ENCODE assay signal across 9 mouse cellular contexts in the genomic region with DNA sequence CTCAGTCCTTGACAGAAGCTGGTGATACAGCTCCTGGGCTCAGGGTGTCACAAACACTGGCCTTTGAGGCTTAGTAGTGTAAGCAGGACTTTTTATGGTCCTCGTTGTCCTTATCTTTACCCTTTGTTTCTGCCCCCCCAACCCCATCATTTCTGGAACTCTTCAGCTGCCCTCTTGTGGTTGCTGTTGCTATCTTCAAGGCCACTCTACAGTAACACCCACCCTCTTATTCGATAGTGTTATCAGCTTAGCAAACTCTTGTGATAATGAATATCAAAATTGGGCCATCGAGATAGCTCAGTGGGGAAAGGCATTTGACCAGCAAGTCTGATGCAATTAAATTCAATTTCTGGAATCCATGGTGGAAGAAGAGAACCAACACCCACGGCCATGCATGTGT. TPM values are rescaled to one million over a fixed set of nuclear protein-coding genes. Genes with fewer than 3 reads are reported as not detected.
A peak's percentile ranks its signal among the peaks of the same experiment; 100 is the strongest.
DNase-seq lines count a peak whose midpoint lies in the region; ATAC-seq and TF ChIP-seq lines count a peak whose summit lies in the region.
"Had no signal": no experiment of that assay in that cellular context is flagged by ENCODE, and none has a peak within 500 bp of the region (broad histone marks: within the 10 kb centered on the region; RNA-seq: fewer than 3 reads in every experiment).

No protein-coding gene starts in this region.

- intact Hi-C loops in left cerebral cortex, adult 2 months (cut with DNase I): loop anchor here (1.0 kb wide), 1 partner anchor 117 kb away; a partner anchor contains a TSS
- intact Hi-C loops in left cerebral cortex, postnatal 36 days (cut with DNase I): no loop called here

- TF ChIP-seq CTCF in left cerebral cortex, adult 2 months (IDR thresholded peaks at IDR 0.05): peak; percentile 44

- H3K4me3 ChIP-seq in left cerebral cortex, adult 2 months: no peak overlapping the region
- H3K4me3 ChIP-seq: heart, embryonic 13.5 days; neural tube, embryonic 13.5 days had no signal

- peak; percentile 20; the same call in 1 of the 2 replicates for ATAC-seq in cerebellum, adult (ENCODE audit: insufficient number of reproducible peaks, low FRiP score, low TSS enrichment)
- no peak for ATAC-seq in granulocyte monocyte progenitor cell, adult 5-6 weeks (replicated peaks; ENCODE audit: poor library complexity, severe bottlenecking)

- DNase-seq in left cerebral cortex, adult 2 months (ENCODE audit: extremely low spot score in 1 of 2, low spot score in 2 of 2): no peak
- DNase-seq in left cerebral cortex, postnatal 36 days (ENCODE audit: low spot score in 2 of 2): no peak
- peak; percentile 23 for DNase-seq in heart, postnatal 4 days
- peak; percentile 29 for DNase-seq in lung, postnatal 25 days (ENCODE audit: low spot score)
- no peak for DNase-seq in right cerebral cortex, postnatal 36 days (ENCODE audit: low spot score in 2 of 2)

- H3K27ac ChIP-seq in left cerebral cortex, adult 2 months: no peak overlapping the region
- H3K27ac ChIP-seq: heart, embryonic 13.5 days; neural tube, embryonic 13.5 days had no signal

RNA-seq across cellular contexts. Expression of a gene that starts 18.5 kb away (rescaled TPM):
- under 1 TPM in 1 of 2 experiments, not detected in 1; 0.40 TPM for total RNA-seq in left cerebral cortex, adult 2 months (2021)
- total RNA-seq in left cerebral cortex, postnatal 36 days (2021): not detected
- total RNA-seq in heart, postnatal 4 days (2021): under 1 TPM; 0.54 to 0.79 TPM
- 3.6 TPM in 1 of 2 replicates, not detected in the other for total RNA-seq in granulocyte monocyte progenitor cell, adult 5-6 weeks (2014; fragmentation: Nextera tagmentation)
- total RNA-seq in granulocyte monocyte progenitor cell, adult 5-6 weeks (2017): not detected in 2 replicates

RNA-seq across cellular contexts. Expression of a gene that starts 26.8 kb away (rescaled TPM):
- 100 to 1,000 TPM; 533 to 600 TPM for total RNA-seq in left cerebral cortex, adult 2 months (2021)
- 100 to 1,000 TPM; 579 to 668 TPM for total RNA-seq in left cerebral cortex, postnatal 36 days (2021)
- total RNA-seq in heart, postnatal 4 days (2021): 1,000 to 10,000 TPM; 1,651 to 1,714 TPM
- 609 and 614 TPM in 2 replicates for total RNA-seq in granulocyte monocyte progenitor cell, adult 5-6 weeks (2014; fragmentation: Nextera tagmentation)
- total RNA-seq in granulocyte monocyte progenitor cell, adult 5-6 weeks (2017): 494 and 585 TPM in 2 replicates

RNA-seq across cellular contexts. Expression of a gene that starts 45.5 kb away (rescaled TPM):
- total RNA-seq in left cerebral cortex, adult 2 months (2021): under 1 TPM in 1 of 2 experiments, not detected in 1; 0.41 TPM
- total RNA-seq in left cerebral cortex, postnatal 36 days (2021): 1 to 10 TPM; 1.1 to 2.6 TPM
- total RNA-seq in heart, postnatal 4 days (2021): not detected
- not detected in 2 replicates for total RNA-seq in granulocyte monocyte progenitor cell, adult 5-6 weeks (2014; fragmentation: Nextera tagmentation)
- total RNA-seq in granulocyte monocyte progenitor cell, adult 5-6 weeks (2017): not detected in 2 replicates

RNA-seq across cellular contexts. Expression of a gene that starts 49.8 kb away (rescaled TPM):
- 100 to 1,000 TPM; 323 to 361 TPM for total RNA-seq in left cerebral cortex, adult 2 months (2021)
- total RNA-seq in left cerebral cortex, postnatal 36 days (2021): 100 to 1,000 TPM; 336 to 347 TPM
- 100 to 1,000 TPM; 124 to 137 TPM for total RNA-seq in heart, postnatal 4 days (2021)
- 34.3 and 59.5 TPM in 2 replicates for total RNA-seq in granulocyte monocyte progenitor cell, adult 5-6 weeks (2014; fragmentation: Nextera tagmentation)
- total RNA-seq in granulocyte monocyte progenitor cell, adult 5-6 weeks (2017): 30.8 and 37.7 TPM in 2 replicates

Comparison
In these comparisons a context has a peak if more than half of its experiments do, and no peak if none do; other contexts are left out.
1. DNase-seq: peak in heart, postnatal 4 days (single experiment) and lung, postnatal 25 days (single experiment); none in left cerebral cortex, adult 2 months (0 of 2), left cerebral cortex, postnatal 36 days (0 of 2) and right cerebral cortex, postnatal 36 days (0 of 2).